Mouse (Mus musculus): ENCODE results near the gene Spef1. TPM values are rescaled to one million over a fixed set of nuclear protein-coding genes. Genes with fewer than 3 reads are reported as not detected.
"Not testable (repeated sequence)": the region's sequence is repeated elsewhere in the genome, so short reads cannot be mapped to it uniquely, and the experiment has no call there.

The Spef1 gene
- total RNA-seq (2021) = 1 to 10 TPM; 5.7 to 6.2 TPM

DNA sequence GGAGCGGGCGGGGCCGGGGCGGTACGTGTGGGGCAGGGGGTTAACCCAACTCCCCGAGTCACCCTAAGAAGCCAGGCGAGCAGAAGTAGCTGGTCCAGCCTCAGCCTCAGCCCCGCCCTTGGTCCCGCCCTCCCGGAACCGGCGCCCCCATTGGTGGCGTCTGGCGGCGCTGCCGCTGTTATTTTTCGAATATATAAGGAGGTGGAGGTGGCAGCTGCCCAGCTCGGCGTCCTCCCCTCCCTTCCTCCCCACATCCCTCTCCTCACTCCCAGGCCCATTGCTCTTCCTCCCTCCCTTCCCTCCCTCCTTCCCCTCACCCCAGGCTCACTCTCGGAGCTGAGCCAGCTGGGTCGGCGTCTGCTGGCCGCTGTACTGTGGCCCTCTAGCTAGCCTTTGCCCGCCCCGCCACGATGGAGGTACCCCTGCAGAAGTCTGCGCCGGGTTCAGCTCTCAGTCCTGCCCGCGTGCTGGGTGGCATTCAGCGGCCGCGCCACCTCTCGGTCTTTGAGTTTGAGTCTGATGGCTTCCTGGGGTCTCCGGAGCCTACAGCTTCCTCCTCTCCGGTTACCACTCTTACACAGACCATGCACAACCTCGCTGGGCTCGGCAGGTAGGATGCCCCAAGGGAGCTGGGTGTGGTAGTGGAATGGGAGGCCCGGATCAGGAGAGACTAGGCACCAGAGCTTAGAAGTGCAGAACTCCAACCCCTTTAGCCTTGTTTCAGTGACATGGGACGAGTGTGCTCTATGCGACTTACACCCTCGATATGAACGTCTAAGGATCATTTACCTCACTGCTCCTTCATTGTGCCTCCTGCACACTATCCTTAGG, at the start of gene Spef1, which contains the start of gene Cdc25b:
Spef1 (minus strand) TSS at position 512 of the 831 bp plus-strand sequence.
Cdc25b (plus strand) TSS at position 179 of the 831 bp plus-strand sequence.
- DNase-seq = peak; percentile 85 to 86
- intact Hi-C loops (cut with DNase I) = no loop called here

DNA sequence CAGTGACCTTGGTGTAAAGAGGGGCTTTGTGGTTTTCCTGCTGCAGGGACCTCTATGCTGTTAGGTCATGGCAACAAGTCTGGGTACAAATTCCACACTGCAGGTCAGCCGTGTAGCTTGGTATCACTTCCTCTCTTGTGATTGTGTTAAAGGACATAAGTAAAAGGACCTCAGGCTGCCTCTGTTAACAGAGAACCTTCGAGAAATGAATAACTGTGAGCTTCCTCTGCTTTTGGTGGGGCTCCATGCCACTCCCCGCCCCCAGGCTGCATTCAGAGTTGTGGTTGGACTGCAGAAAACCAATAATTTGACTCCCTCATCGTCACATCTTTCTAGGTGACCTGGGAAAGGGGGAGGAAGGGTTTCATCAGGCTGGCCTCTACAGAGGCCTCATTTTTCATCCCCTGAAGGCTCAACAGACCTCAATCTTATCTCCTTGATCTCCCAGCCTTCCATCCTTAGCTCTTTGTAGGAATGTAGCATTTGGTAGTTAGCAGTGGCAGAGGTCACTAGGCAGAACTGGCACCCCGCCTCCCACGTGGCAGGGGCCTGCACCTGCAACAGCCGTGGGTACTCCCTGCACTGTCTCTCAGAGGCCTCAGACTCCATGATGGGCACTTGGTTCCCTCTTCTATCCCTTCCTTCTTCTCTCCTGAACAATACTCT, 48.0 kb upstream of the Spef1 start:
- intact Hi-C loops (cut with DNase I) = no loop called here
- no peak for DNase-seq

DNA sequence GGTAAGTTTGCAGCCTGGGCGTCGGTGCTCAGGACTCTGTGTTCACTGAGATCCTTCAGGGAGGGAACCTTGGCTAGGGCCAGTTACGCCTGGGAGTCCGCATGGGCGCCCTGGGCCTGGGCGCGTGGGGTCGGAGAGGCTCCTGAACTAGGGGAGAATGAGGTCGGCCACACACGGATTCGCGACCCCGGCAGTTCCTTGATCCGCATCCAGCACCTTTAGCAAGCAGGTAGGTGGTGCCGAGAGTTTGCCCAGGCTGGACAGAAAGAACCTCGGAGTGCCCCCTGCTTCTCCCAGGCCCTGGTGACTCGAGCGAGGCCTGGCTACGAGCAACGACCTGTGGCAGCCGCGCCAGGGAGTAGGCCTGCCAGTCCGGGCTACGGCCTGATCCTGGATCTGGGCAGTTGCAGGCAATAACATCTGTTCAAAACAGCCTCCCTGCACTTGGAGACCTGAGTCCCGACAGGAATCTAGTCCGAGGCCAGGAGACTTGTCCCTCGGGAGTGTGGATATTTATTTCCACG, 47.1 kb upstream of the Spef1 start:
- intact Hi-C loops (cut with DNase I) = no loop called here
- DNase-seq = no peak

DNA sequence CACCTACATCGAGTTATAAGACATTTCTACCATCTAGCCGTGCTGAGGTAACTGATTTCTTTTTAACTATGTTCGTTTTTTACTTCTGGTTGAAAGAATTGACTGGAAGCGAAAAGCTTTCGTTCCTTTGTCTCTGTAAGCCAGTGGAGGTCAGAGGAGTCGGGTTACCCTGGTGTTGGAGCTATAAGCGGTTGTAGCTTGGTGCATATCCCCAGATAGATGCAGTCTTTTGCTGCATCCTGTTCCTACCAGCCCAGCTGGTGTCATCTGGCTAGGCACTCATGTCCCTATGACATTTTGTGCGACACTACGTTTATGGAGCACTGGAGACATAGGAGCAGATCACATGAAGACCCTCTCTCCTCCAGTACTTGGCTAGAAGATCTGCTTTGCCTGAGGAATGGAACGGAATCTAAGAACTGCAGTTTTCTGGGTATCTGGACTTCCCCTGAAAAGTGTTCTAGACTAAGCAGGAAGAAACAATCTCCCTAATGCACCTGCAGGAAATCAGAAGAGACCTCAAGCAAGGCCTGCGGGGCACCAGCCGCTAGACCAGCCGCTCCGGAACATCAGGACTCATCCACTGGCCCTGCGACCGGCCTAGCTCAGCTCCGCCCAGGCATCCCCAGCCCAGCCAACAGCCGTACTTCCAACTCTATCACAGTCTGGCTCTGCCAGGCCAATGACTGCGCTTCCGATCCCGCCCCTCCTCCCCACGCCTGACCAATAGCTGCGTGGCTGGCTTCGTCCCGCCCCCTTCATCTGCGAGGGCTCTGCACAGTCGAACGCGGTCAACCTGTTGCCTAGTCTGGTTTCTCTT, 46.4 kb upstream of the Spef1 start, which contains the start of gene Mavs:
Mavs (plus strand) TSS at position 757 of the 820 bp plus-strand sequence.
- intact Hi-C loops (cut with DNase I) = loop anchor here (2.0 kb wide), 1 partner anchor 17 kb away; no protein-coding TSS in a partner anchor
- peak; percentile 92 for DNase-seq

DNA sequence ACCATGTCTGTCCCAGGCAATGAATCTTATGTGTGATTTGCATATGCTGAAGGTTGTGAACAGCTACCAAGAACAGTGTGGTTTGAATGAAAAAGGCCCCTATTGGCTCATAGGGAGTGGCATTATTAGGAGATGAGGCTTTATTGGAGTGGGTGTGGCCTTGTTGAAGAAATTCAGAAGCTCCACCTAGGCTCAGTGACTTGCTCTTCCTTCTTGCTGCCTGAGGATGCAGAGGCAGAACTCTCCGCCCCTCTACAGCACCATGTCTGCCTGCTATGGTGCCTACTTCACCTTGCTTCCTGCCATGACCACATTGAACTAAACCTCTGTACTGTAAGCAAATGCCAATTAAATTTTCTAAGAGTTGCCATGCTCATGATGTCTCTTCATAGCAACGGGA, 45.5 kb upstream of the Spef1 start:
- no peak for DNase-seq
- intact Hi-C loops (cut with DNase I) = loop anchor here (2.0 kb wide), 1 partner anchor 16 kb away; no protein-coding TSS in a partner anchor

DNA sequence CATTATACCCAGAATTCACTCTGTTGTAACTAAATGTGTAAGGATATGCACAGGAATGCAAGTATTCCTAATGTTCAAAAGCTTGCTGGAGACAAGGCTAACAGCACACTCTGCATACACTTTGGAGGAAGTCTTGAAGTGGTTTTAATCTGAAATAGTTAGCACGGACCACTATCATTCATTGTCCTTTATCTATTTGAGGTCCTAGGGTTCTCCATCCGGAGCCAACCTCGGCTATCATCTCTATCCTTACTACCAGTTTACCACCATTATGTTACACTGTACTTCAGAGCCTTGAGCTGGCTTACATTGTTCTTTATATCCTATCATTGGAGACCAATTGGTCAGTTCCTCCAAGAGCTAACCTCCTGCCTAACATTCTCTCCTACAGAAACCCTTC, 40.2 kb upstream of the Spef1 start:
- intact Hi-C loops (cut with DNase I) = no loop called here
- DNase-seq = no peak

DNA sequence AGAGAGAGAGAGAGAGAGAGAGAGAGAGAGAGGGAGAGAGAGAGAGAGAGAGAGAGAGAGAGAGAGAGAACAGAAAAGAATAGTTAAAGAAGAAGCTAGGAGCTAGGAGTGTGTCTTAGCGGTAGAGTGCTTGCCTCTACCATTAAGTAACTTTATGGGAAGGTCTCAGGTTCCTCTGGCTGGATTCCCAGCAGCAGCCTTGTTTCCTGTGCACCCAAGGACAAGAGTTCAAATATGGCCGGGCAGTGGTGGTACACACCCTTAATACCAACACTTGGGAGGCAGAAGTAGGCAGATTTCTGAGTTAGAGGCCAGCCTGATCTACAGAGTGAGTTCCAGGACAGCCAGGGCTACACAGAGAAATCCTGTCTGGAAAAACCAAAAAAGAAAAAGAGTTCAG, 39.6 kb upstream of the Spef1 start:
- intact Hi-C loops (cut with DNase I) = not testable (repeated sequence)

DNA sequence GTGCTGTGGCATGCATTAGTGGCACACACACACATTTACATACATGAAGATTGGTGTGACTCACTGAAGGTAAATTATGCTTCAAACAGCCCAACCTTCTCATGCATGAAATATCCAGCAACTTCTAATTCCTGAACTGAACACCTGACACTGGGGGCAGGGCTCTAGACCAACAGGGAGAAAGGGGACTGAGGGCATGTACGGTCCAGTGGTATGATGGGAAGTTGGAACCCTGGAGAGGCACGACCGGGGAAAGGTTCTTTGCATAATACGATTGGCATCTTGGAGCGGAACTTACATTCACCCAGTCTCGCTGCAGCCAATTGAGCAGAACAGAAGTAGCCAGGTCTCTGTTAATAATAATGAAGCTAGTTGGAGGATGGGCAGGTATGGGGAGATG, 38.1 kb upstream of the Spef1 start:
- DNase-seq = no peak
- intact Hi-C loops (cut with DNase I) = no loop called here

More for the DNA sequence above, 39.6 kb upstream of the Spef1 start:
- not testable (repeated sequence) for DNase-seq

DNA sequence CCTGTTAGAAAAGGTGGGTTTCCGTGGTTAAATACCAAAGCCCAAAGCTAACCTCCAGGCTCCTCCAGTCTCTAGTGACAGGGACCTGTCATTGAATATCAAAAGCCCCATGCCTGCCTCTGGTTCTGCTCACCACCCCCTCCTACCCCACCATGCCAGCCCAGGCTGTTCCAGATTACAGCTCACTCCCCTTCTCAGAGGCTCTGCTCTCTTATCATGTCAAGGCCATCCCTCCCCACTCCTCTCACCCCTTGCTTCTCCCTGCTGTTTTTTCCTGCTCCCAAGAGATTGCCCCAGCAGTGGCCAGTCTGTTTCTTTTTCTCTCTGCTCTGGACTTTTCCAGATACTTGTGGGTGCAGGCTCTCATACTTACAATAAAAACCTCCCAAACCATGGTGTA, 36.5 kb upstream of the Spef1 start:
- DNase-seq = no peak
- intact Hi-C loops (cut with DNase I) = loop anchor here (2.0 kb wide), 1 partner anchor 21 kb away; no protein-coding TSS in a partner anchor

DNA sequence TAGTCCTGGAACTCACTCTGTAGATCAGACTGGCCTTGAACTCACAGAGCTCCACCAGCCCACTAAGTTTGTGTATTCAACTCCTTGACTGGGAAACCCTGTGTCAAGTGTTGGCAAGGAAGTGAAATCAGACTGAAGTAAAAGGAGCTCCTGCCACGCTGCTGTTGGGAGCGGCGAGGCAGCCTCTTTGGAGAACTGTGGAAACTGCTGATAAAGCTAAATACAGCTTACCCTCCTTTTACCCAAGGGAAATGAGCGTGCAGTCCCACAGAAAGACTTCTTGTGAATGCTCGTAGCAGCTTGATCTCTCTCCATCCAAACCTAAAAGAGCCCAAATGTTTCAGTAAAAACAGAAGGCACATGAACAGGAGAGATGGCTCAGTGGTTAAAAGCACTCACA, 35.5 kb upstream of the Spef1 start:
- no peak for DNase-seq
- intact Hi-C loops (cut with DNase I) = loop anchor here (2.0 kb wide), 1 partner anchor 22 kb away; no protein-coding TSS in a partner anchor

DNA sequence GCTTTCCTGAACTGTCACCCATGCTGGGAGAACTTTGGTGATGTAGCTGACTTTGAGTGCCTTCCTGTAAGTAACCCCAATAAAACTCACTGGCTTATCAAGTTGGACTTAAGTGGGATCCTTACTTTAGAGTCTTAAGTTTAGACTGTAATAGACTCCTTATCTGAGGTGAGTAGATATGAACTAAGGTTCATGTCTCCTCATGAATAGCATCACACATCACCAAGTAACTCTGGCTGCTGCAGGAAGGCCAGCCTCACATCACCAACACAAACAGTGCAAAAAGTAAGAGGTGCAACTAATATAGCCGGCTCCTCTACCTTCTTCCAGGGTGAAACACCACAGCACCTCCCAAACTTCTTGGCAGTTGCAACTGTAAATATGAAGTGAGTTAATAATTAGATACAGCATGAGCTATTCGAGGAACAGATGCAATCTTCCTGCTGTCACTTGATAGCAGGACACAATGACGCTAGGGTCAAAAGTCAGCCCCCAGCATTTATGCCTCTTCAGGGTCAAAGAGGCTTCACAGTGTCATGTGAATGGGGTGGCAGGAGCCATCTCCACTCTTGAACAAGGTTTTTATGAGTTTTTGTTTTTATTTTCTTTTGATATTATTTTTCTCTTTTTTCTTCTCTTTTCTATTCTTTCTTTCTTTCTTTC, 34.9 kb upstream of the Spef1 start:
- DNase-seq = no peak
- intact Hi-C loops (cut with DNase I) = loop anchor here (2.0 kb wide), 1 partner anchor 23 kb away; no protein-coding TSS in a partner anchor

DNA sequence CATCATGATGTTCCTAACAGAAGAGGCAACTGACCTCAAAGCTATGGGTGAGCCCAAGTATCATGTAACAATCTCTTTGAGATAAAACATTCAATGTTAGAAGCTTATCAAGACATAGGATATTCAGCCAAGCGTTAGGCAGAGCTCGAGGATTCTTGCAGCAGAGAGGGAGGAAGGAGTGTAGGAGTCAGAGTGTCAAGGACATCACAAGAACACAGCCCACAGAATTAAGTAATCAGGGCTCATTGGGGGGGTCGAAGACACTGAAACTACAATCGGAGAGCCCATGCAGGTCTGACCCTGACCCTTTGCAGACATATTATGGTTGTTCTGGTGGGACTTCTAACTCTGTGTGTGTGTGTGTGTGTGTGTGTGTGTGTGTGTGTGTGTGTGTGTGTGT, 32.9 kb upstream of the Spef1 start:
- no peak for DNase-seq
- intact Hi-C loops (cut with DNase I) = no loop called here

DNA sequence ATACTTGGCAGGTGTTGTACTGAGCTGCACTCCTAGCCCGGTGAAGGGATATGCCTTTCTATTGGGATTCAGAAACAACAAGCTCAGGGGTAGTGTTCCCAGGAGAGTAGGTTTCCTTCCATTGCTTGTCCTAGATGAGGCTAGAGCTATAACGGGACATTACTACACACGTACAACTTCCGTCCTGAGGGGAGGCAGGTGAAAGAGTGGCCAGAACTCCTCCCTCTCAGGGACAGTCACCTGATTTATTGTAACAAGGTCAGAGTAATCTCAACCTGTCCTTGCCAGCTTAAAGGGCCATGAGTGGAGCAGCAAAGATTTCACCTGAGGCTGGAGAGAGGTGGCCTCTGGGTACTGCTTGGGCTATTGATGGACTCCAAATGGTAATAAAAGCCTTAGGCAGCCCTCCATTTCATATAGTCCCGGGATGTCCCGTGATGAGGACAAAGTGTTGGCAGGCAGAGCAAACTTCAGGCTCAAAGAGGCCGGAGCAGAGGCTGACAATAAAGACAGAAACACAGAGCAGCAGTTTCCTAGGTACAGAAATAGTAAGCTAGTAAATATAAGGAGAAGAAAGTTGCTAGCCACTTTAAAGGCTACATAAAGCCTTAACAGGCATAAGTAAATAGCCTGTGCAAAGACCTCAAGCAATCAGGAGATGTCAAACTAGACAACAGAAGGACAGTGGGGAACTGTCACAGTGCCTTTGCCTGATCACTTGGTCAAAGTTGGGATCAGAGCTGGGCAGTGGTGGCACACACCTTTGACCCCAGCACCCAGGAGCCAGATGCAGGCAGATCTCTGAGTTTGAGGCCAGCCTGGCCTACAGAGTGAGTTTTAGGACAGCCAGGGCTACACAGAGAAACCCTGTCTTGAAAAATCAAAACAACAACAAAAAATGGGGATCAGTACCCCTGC, 29.1 kb upstream of the Spef1 start:
- intact Hi-C loops (cut with DNase I) = loop anchor here (2.0 kb wide), 1 partner anchor 17 kb away; no protein-coding TSS in a partner anchor
- DNase-seq = peak; percentile 25 to 54

DNA sequence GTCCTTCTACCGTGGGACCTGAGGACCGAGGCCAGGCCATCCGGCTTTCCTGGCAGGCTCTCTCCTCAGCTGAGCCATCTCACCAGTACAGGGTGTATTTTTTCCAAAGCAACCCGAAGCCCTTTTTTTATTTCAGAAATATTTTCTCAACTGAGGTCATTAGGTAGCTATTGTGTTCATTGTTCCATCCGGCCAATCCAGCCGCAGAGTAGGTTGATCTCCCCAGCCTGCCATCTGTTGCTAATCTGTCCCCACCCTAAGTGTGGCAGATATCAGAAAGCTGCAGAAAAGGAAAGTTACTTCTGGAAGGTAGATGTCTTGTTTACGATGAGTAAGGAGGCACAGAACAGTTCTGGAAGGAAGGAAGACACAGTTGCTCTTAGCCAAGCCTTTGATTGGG, 26.7 kb upstream of the Spef1 start:
- intact Hi-C loops (cut with DNase I) = no loop called here
- peak in 1 of 2 experiments; percentile 34 for DNase-seq

DNA sequence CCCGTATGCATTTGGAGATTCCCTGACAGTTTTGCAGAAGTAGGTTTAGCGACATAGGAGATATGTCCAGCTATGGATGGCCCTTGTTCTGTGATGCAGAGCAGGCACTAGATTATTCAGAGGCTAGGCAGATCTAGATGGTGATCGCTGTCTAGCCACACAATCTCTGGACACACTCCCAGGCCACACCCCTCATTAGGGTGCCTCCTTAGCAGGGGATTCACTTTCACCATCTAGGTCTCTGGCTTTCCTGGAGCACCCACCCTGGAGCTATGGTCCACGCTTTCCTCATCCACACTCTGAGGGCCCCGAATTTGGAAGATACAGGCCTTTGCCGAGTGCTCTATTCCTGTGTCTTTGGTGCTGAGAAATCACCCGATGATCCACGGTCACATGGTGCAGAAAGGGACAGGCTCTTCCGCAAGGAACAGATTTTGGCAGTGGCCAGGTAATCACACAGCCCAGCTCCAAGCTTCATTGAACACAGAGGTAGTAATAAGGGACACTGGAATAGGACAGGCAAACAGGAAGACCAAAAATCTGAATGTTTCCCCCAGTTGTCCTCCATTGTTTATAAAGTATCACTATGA, 24.0 kb upstream of the Spef1 start:
- peak; percentile 44 to 49 for DNase-seq
- intact Hi-C loops (cut with DNase I) = loop anchor here (2.0 kb wide), 1 partner anchor 44 kb away; no protein-coding TSS in a partner anchor

DNA sequence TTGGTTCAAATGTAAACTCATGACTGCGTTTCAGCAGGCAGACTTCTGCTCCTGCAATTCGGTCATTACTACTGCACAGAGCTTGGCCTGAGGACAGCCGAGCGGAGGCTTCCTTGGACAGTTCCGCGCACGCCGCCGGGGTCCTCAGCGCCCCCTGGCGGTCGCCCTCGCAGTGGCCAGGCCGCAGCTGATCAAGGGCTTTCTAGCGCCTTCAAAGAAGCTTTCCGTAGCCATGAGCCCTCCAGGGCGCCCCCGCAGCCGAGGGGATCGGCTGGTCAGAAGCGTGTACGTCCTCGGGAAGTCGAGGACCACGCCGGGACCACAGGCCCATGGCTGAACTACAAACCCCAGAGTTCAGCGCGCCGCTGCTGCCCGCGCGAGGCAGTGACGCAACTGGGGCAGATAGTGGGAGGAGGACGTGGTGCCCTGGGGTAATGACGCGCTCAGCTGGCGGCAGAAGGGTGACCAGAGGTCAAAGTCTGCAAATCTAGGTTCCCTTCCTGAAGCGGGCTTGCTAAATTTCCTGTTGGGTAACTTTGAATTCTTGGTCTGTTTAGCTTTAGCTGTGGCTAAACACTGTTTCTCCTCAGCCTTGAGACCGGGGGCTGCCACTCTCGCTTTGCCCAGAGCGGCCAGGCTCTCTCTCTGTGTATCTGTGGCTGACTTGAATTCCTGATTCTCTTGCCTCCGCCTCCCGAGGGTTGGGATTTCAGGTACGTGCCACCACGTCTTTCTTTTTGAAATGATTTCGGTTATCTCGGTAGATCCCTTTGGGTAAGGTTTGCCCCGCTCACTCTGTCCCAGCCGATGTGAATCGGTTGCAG, 23.1 kb upstream of the Spef1 start:
- DNase-seq = peak; percentile 95 to 99

More for the DNA sequence above, 23.1 kb upstream of the Spef1 start:
- intact Hi-C loops (cut with DNase I) = loop anchor here (1.0 to 2.0 kb wide), 4 partner anchors 30 to 115 kb away; partner anchors contain the start of genes Cenpb and Pank2
